Mouse (Mus musculus) forebrain, postnatal 0 days (tissue): ENCODE measurements at regions not wholly inside any gene's neighbourhood (a gene's known extent, or its start where the extent isn't known, plus 50 kb on each side); places are given as distances from the start of the nearest gene placed in this dataset.

Source experiments
- ATAC-seq: fragments of 200-750 bp; cut with Nextera tagmentation; 2 replicates; pipeline ENCODE4 v1.8.0; 2017; ENCODE audit warnings: mild to moderate bottlenecking, moderate library complexity
- DNase-seq: peaks from one replicate; pipeline ENCODE4 v3.0.0-alpha.2; 2015
- H3K27ac ChIP-seq: fragments of 300-500 bp; sonication (generic); 2 replicates; pipeline ENCODE4 v1.5.1; 2014; ENCODE audit warnings: low read depth, mild to moderate bottlenecking, antibody characterized with exemption, low read length, moderate library complexity, mixed read lengths
- H3K27me3 ChIP-seq: fragments of 300-500 bp; sonication (generic); 2 replicates; pipeline ENCODE4 v1.6.1; 2014; ENCODE audit warnings: mild to moderate bottlenecking, low read length, mixed read lengths; ENCODE audit not compliant: insufficient read depth
- H3K36me3 ChIP-seq: fragments of 300-500 bp; sonication (generic); 2 replicates; pipeline ENCODE4 v1.6.1; 2014; ENCODE audit warnings: mild to moderate bottlenecking, moderate library complexity; ENCODE audit not compliant: insufficient read depth
- H3K4me1 ChIP-seq: fragments of 300-500 bp; sonication (generic); 2 replicates; pipeline ENCODE4 v1.6.1; 2014; ENCODE audit warnings: antibody characterized with exemption; ENCODE audit not compliant: insufficient read depth
- H3K4me2 ChIP-seq: fragments of 300-500 bp; sonication (generic); 2 replicates; pipeline ENCODE4 v1.6.1; 2014; ENCODE audit warnings: low read depth, mild to moderate bottlenecking, moderate library complexity
- H3K4me3 ChIP-seq: fragments of 300-500 bp; sonication (generic); 2 replicates; pipeline ENCODE4 v1.5.1; 2014; ENCODE audit warnings: low read depth, low read length, mixed read lengths
- H3K9ac ChIP-seq: fragments of 300-500 bp; sonication (generic); 2 replicates; pipeline ENCODE4 v1.6.1; 2014; ENCODE audit warnings: mild to moderate bottlenecking
- H3K9me3 ChIP-seq: fragments of 300-500 bp; sonication (generic); 2 replicates; pipeline ENCODE4 v1.6.1; 2016; ENCODE audit warnings: low read length
- CTCF ChIP-seq: sonication (generic); IDR thresholded peaks from 2 replicates; pipeline ENCODE4 v1.5.1; 2016; ENCODE audit warnings: antibody characterized with exemption, control low read depth, low read depth
- WGBS: fragments of 180-500 bp; shearing (Covaris S2); extraction: QIAGEN DNeasy Blood & Tissue Kit; methylation state at CpG from one replicate; pipeline ENCODE4 v1.1.7; 2014; 5-methylcytosine and 5-hydroxymethylcytosine counted together

- Histone ChIP-seq H3K36me3 (no peaks in the 10 kb centered on the region), H3K4me3 (no peak overlapping the region), H3K9me3 (no peaks in the 10 kb centered on the region), H3K4me2 (no peak overlapping the region), H3K4me1 (no peaks in the 10 kb centered on the region), H3K27ac (no peak overlapping the region), H3K9ac (no peak overlapping the region), H3K27me3 (no peaks in the 10 kb centered on the region)
- no peak for TF ChIP-seq CTCF
- ATAC-seq (no peak), DNase-seq (no peak)
- WGBS, result 95% methylated on average over 2 of the region's 2 CpGs
Observed at GRCm38 (mm10) chr4:31354953-31355352, 608.9 kb upstream of the Map3k7 start.

- no peak for TF ChIP-seq CTCF
- Histone ChIP-seq H3K4me2 (no peak overlapping the region), H3K36me3 (no peaks in the 10 kb centered on the region), H3K9ac (no peak overlapping the region), H3K4me3 (no peak overlapping the region), H3K4me1 (no peaks in the 10 kb centered on the region), H3K9me3 (no peaks in the 10 kb centered on the region), H3K27me3 (no peaks in the 10 kb centered on the region), H3K27ac (peak overlapping the region; percentile 57)
- DNase-seq (peak; percentile 59), ATAC-seq (peak; percentile 77)
- WGBS, result 28% methylated on average over 1 of the region's 1 CpGs
Observed at GRCm38 (mm10) chr4:31366172-31366571, 597.7 kb upstream of the Map3k7 start.

- no peak for TF ChIP-seq CTCF
- no peak overlapping the region for H3K27ac ChIP-seq
Observed at GRCm38 (mm10) chr4:31367031-31367430, 596.9 kb upstream of the Map3k7 start.

GRCm38 (mm10) chr4:31370062-31370461 lies 593.8 kb upstream of the Map3k7 start:
- WGBS, result 49% methylated on average over 7 of the region's 7 CpGs
- Histone ChIP-seq H3K4me2 (no peak overlapping the region), H3K36me3 (no peaks in the 10 kb centered on the region), H3K27me3 (no peaks in the 10 kb centered on the region), H3K9ac (no peak overlapping the region), H3K4me1 (no peaks in the 10 kb centered on the region), H3K27ac (0 out of 2 replicates have a peak overlapping the region, but pooled peaks have one; percentile 41), H3K4me3 (no peak overlapping the region), H3K9me3 (no peaks in the 10 kb centered on the region)
- DNase-seq (peak; percentile 66), ATAC-seq (peak; percentile 28; the same call in 1 of the 2 replicates)
- no peak for TF ChIP-seq CTCF

More at GRCm38 (mm10) chr4:31367031-31367430, 596.9 kb upstream of the Map3k7 start:
- DNase-seq (no peak), ATAC-seq (no peak)
- no peaks in the 10 kb centered on the region for H3K9me3 ChIP-seq
- no peaks in the 10 kb centered on the region for H3K36me3 ChIP-seq
- H3K4me2 ChIP-seq, result no peak overlapping the region
- 72% methylated on average over 5 of the region's 5 CpGs for WGBS
- H3K4me1 ChIP-seq, result no peaks in the 10 kb centered on the region
- H3K9ac ChIP-seq, result no peak overlapping the region
- H3K27me3 ChIP-seq, result no peaks in the 10 kb centered on the region
- H3K4me3 ChIP-seq, result no peak overlapping the region

GRCm38 (mm10) chr4:31381069-31381969 lies 582.6 kb upstream of the Map3k7 start:
- Histone ChIP-seq H3K4me2 (no peak overlapping the region), H3K27me3 (no peaks in the 10 kb centered on the region), H3K4me1 (no peaks in the 10 kb centered on the region), H3K36me3 (no peaks in the 10 kb centered on the region), H3K9ac (no peak overlapping the region), H3K9me3 (no peaks in the 10 kb centered on the region), H3K4me3 (no peak overlapping the region), H3K27ac (no peak overlapping the region)
- no peak for TF ChIP-seq CTCF
- 45% methylated on average over 8 of the region's 8 CpGs for WGBS
- ATAC-seq, result no peak
- DNase-seq, result no peak

GRCm38 (mm10) chr4:31392932-31393632 lies 570.8 kb upstream of the Map3k7 start:
- Histone ChIP-seq H3K36me3 (no peaks in the 10 kb centered on the region), H3K4me2 (no peak overlapping the region), H3K27ac (peak overlapping the region; percentile 5; the same call in 1 of the 2 replicates), H3K4me1 (no peaks in the 10 kb centered on the region), H3K4me3 (no peak overlapping the region), H3K9ac (no peak overlapping the region), H3K9me3 (no peaks in the 10 kb centered on the region), H3K27me3 (no peaks in the 10 kb centered on the region)
- peak; percentile 78 for ATAC-seq
- no peak for DNase-seq
- no peak for TF ChIP-seq CTCF
- 65% methylated on average over 4 of the region's 4 CpGs for WGBS

- DNase-seq, result no peak
- H3K9me3 ChIP-seq, result no peaks in the 10 kb centered on the region
- WGBS, result 77% methylated on average over 4 of the region's 4 CpGs
- no peak overlapping the region for H3K9ac ChIP-seq
- no peak overlapping the region for H3K4me2 ChIP-seq
- H3K4me3 ChIP-seq, result no peak overlapping the region
- H3K27me3 ChIP-seq, result no peaks in the 10 kb centered on the region
- no peaks in the 10 kb centered on the region for H3K36me3 ChIP-seq
- H3K4me1 ChIP-seq, result no peaks in the 10 kb centered on the region
- TF ChIP-seq CTCF, result no peak
- no peak for ATAC-seq
- H3K27ac ChIP-seq, result no peak overlapping the region
Observed at GRCm38 (mm10) chr4:31395538-31395937, 568.4 kb upstream of the Map3k7 start.
